Mouse (Mus musculus) embryo, embryonic 11 days (tissue): ENCODE data around the gene Aatk.

Experiments used
- DNase-seq: peaks from one replicate; pipeline ENCODE4 v3.0.0-alpha.2; 2015

Aatk gene

GRCm38 (mm10) chr11:120051124-120051811 lies 4.3 kb upstream of the Aatk start:
- no peak for DNase-seq

DNA sequence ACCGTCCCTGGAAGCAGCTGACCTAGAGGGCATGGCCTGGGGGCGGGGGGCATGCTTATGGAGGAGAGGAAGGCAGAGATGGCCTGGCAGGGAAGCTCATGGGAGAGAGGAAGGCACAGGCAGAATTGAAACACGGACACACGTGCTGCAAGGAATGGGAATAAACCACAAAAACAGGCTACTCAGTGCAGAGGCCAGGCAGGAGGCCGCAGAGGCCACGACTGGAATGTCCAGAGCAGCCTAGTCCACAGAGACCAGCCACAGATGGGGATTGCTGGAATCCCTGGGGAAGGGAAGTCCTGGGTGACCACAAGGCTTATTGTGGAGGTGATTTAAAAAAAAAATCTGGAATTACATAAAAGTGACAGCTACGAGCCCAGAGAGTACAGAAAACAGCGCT lies 2.1 kb upstream of the Aatk start:
- DNase-seq = no peak

- DNase-seq = peak; percentile 79
These were observed 1.2 kb upstream of the Aatk start for GRCm38 (mm10) chr11:120048252-120048556.

DNA sequence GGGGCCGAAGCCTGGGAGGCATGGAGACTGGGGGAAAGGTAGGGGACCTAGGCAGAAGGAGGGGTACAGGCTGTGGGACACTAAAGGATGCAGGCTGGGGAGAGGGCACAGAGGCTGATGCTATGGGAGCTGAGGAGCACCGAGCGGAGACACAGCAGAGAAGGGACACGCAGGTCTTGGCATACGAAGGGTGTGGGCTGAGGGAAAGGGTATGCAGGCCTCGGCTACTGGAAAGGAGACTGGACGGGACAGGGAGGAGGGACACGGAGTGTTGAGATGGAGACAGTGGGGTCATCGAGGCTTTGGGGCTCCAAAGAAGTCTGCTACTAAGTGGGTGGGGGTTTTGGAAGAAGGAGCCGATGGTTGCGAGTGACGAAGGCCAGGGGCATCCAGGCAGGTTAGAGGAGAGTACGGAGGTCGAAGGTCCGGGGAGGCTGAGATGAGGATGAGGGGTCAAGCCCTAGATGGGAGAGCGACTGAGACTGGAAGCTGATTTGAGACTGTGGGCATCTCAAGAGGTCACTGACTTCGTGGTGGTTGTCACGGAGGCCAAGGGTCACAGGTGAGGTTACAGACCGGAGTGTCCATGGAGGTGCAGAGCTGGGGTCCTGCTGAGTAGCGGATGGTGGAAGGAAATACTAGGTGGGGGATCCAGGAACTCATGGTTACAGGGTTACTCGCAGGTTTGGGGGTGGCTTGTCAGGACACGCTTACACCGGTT lies 724 bp upstream of the Aatk start:
- DNase-seq = peak; percentile 46

DNA sequence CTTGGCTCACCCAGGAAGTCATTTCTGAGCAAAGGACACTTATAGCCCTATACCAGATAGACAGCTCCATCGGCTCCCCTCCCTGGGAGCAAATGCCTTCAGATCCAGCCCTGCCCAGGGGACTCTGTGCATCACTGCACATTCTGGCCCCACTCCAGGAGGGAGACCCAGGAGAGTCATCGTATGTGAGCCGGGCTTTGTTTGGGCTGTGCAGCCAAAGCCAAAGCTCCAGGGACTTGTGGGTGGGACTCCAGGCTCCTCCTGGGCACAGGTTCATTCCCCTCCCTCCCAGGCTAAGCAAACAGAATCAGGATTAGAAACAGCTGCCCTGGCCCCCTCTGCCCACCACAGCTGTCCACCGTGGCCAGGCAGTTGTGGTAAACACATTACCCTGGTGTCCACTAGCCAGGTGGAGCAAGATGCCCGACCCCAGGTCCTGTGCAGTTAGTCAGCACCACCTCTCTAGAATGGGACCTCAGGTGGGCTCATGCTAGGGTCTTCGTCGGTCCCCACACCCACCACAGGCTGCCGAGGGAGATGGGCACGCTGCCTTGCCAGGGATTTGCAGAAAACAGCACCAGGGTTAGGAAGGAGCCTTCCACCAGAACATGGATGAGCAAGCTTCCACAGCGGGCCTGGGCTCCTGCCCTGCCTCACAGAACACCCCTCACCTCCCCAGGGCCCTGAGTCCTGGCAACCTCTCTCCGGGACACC lies 971 bp downstream of the Aatk start:
- no peak for DNase-seq

DNA sequence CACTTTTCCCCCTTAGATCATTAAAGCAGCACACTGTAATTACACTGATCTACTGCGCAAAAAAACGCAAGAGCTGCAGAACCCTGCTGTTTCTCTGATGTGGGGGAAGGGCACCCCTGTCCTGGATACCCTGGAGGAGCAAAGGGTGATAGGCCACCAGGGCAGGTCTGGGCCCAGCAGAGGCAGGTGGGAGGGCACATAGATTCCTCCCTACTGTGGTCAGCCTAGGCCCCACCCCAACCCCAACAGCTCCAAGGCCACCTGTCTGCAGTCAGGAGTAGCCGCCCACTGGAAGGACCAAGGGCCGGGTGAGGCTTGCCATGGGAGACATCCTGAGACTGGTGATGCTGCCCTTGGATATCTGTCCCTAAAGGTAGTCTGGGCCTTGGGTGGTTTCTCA lies 1.6 kb downstream of the Aatk start:
- DNase-seq = no peak

DNA sequence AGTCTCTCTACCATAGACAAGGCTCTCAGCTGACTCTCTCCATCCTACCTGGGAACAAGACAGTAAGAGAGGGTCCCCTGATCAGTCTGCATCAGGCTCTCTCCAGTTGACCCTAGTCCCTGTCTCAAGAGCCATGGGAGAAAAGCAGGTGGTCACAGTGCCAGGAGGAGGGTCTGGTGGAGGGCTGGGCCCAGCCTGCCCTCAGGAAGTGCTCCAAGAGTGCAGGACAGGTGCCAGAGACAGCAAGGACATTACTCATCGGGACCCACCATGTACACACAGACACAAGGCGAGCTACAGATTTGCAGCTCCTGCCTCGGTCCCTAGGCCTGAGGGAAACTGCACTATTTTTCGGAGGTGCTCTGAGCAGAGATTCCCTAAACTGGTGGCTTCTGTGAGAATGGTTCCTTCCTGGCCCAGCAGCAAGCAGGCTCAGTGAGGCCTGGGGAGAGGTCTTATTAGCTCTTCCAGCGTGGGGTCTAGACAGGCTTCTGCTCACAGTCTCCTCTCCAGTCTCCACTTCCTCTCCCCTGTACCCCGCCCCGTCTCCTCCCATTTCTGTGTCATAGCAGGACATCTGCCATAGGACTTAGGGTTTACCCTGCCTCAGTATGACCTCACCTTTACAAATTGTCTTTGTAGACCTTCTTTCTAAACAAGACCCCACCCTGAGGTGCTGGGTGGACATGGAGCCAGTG lies 4.7 kb downstream of the Aatk start:
- no peak for DNase-seq

DNA sequence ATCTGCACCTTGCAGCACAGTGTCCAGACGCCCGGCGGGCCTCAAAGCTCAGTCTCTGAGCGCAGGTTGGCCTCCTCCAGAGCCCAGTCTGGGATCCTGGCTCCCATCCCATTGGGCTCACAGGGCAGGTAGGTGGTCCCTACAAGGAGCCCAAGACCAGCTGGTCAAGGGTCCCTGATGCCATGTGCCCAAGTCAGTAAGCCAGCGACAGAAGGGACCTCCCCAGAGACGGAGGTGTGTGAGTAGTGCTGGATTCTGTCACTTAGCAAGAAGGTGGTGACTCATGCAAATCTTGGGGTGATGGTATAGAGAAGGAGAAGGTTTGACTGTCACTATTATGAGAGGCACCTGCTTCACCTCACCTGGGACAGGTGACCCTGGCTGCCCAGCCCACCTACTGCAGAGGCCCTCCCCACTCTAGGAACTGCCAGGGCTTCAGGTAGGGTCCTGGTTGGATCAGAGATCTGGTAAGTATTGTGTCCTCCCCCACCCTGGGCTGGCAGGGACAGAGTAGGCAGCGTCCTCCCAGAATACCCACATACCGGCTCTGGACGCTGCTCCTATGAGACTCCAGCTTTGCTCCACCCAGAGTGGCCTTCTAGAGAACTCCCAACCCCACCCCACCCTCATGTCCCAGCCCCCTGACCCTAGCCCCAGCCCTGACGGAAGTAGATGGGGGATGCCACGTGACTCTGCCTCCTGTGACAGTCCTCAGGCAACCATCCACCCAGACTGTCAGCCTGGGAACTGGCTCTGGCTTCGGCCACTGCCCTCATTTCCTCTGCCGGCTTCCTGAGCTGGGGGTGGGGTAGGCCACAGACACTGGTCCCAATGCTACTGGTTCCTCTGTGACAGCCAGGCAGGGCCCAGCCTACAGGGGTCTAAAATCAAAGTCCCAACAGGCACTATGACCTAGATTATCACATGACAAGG lies 5.5 kb downstream of the Aatk start:
- no peak for DNase-seq

DNA sequence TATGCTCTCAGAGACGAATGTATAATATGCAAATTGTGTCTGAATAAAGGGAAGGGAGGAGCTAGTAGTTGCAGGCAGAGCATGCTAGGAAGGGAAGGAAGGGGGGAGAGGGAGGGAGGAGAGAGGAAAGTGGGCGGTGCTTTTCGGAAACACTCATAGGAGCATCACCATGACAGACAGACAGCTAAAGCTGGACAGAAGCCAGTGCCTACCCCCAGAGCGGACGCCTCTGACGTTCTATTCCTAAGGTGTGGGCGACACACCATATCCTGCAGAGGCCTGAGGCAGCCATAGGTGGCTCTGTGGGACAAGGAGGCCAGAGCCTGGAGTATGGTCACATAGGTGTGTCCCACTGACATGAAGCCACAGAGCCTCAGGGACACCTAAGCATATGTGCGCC lies 6.5 kb downstream of the Aatk start:
- DNase-seq = no peak

DNA sequence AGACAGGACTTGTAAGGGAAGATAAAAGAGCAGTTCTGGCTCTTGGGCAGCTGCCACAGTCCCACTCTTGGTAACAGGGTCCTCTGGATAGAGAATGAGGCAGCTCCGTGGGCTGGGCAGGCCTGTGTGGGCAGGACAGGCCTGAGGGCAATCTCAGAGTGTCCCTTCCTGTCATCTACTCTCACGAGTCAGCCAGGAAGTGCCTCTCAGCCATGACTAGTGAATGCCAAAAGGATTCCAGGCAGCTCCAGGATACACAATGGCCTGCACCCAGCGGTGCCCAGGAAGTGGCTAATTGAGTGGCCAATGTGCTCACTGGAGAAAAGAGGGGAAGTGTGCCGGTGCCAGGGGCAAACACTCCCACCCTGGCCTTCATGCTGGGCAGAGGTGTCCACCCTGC lies 7.4 kb downstream of the Aatk start:
- DNase-seq = no peak

DNA sequence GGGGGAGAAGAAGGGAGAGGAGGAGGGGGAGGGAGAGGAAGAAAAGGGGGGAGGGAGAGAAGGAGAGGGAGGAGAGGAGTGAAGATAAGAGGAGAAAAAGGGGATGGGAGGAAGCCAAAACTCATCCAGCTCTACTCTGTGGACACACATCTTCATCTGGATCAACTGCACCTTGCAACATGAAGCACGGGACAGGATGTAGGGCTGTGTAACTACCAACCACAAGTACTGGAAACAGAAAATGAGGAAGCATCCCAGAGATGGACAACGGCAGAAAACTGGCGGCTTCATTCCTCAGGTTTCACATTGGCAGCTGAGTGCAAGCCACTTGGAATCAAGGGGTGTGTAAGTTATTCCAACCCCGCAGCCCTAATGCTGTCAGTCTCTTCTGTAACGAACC lies 12.2 kb downstream of the Aatk start:
- DNase-seq = no peak

DNA sequence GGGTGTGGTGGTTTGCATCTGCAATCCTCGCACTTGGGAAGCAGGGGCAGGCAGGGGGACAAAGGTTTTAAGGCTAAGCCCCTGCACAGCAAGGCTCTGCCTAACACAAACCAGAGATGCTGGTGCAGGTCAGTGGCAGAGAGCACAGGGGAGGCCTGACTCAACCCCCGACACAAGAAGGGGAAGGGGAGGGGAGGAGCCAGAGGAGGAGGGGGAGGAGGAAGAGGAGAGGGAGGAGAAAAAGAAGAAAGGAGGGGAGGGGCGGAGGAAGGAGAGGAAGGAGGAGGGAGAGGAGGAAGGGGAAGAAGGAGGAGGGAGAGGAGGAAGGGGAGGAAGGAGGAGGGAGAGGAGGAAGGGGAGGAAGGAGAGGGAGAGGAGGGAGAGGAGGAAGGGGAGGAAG lies 12.7 kb downstream of the Aatk start:
- no peak for DNase-seq

DNA sequence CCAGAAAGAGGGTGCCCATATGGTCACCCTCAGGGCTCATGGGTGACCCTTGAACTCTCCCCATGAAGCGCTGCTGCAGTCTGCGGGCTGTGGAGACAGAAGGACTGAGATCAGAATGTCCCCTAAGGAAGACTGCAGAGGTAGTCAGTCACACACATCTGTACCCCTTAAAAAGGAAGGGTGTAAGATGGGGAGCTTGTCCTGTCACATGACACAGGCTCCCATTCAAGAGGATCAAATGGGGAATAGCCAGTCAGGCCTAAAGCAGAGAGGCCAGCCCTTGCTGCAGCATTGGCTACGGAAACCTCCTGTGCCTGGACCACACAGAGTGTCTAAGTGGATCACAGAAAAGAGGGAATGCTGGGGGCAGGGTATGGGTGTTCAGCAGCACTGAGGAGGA lies 13.5 kb downstream of the Aatk start:
- DNase-seq = no peak

DNA sequence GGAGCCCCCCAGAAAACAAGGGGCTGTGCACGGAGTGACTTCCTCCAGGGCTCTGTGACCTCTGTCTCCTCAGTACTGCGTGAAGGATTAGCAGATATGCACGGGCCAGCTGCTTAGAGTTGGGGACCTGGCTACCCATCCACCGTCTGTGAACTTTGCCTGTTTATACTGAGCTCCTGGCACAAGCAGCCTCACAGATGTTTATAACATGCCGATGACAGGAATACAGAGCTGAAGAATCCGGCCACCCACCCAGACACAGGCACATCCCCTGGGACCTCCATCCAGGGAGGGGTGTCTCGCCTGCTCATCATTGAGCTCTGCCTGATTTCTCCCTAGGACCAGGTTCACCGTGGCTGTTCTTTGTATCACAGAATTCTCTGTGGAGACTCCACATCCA lies 14.9 kb downstream of the Aatk start:
- DNase-seq = no peak

- DNase-seq = peak; percentile 80
These were observed 16.6 kb downstream of the Aatk start for GRCm38 (mm10) chr11:120030145-120030901.

DNA sequence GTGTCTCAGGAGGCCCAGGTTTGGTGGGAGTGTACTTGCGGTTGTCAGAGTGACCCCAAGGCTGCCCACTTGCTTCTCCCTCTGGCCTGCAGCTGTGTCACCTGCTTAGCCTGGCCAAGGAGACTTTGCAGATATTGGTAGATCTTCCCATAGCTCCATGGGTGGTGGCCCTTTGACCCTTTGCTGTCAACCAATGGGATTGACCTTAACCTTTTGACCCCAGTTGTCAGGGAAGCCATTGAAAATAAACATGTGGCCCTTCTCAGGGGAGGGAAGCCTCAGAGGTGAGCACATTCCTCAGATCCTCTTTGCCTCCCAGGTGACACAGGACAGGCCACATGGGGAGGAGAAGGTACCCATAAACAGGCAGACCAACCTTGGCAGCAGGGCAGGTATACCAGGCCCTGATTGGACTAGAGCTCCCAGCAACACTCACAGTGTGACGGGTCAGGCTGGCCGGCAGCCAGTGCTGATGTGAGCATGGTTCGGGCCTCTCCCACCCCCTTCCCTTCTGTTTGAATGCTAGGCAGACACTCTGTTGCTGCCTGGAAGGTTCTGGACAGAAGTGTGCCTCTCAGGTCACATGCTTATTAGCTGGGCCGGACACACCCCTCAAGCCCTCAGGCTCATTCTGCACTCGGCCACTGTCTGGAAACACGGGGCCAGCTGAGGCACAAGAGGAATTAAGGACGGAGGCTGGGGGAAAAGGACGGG lies 17.4 kb downstream of the Aatk start:
- no peak for DNase-seq

GRCm38 (mm10) chr11:120028319-120029092 lies 18.5 kb downstream of the Aatk start:
- DNase-seq = no peak

- DNase-seq = no peak
These were observed 20.0 kb downstream of the Aatk start for GRCm38 (mm10) chr11:120026941-120027340.

DNA sequence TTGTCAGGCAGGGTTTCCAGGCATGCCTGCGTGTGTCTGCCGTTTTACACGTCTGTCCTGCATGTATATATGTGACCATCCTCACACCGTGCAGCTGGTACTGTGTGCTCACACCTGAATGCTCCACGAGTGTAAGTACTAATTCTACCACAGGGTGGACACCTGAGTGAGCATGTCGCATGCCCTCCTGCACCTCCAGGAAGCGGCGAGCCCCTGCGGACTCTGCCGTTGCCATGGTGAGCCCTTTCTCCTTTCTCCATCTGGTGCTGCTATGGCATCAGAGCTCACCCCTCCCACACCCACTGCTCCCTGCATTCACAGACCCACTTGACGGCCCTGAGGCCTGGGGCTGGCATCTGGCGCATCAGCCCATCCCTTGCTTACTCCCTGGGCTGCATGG lies 24.1 kb downstream of the Aatk start:
- no peak for DNase-seq

GRCm38 (mm10) chr11:120022216-120022615 lies 24.8 kb downstream of the Aatk start:
- DNase-seq = no peak
